Mouse (Mus musculus) layer of hippocampus, adult 18-20 months (tissue): ENCODE data around the gene Asb15. TPM values are rescaled to one million over a fixed set of nuclear protein-coding genes. Genes with fewer than 3 reads are reported as not detected.
A peak's percentile ranks its signal among the peaks of the same experiment; 100 is the strongest.

ENCODE experiments used
- DNase-seq, 2 experiments: peaks; one replicate each; pipeline ENCODE4 v3.0.0; 2022; ENCODE audit warnings: low spot score in 2 of 2
- long read RNA-seq: library from polyadenylated mRNA; stranded (forward); transcript quantifications from one replicate; pipeline ENCODE4 v2.0.0, GENCODE M21; 2021
- total RNA-seq, 2 experiments: library from RNA; stranded (reverse); gene quantifications; 2 replicates each; pipeline ENCODE4 v1.2.3; 2021

The Asb15 gene
- total RNA-seq: not detected
- long read RNA-seq: 0 reads

DNA sequence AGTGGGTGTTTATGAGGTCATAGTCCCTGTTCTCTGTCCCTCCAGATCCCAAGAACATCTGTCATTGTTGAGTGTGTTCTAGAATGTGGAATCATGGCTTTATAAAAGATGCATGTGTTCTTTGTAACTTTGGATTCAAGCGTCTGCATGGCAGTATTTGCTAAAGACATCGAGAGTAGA, at the start of gene Asb15:
Asb15 (plus strand) TSS at position 81 of the 180 bp plus-strand sequence.
- no peak for DNase-seq

- no peak for DNase-seq
Measured at GRCm38 (mm10) chr6:24486530-24486929, 41.4 kb upstream of the Asb15 start.

GRCm38 (mm10) chr6:24490341-24490740, 37.6 kb upstream of the Asb15 start:
- DNase-seq: no peak

GRCm38 (mm10) chr6:24504141-24504540, 23.8 kb upstream of the Asb15 start:
- DNase-seq: no peak

DNA sequence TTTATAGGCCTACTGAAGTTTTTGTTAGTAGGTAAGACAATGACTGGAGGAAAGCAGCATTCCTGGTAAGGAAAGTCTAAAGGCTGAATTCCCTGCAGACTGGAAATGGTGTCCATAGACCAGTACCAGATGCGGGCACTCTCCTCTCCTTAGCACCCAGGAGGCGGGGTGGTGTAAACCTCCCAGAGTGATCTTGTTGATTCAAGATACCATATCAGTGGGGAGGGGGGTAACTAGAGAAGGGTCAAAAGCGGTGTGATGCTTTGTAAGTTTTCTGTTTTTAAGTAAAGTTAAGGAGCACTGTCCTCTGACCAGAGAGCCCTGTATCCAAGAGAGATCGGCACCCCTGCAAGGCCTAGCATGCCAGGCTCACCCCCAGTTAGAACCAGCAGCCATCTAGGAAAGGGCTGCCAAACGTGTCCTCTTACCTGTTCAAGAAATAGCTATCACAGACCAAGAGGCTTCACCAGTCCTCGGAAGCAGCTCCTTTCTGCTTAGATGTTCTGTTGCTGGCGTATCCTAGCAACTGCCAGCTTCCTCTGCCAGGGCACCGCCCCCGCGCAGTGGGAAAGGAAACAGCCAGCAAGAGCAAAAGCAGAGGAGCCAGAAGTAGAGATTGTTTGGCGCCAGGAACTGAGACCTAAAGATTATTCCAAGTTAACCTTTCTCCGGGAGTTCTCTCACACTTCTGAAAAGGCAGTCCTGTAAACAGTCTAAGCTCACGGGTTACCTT, 13.2 kb upstream of the Asb15 start, which contains the start of gene Iqub:
Iqub (minus strand) TSS at position 516 of the 733 bp plus-strand sequence.
- peak; percentile 81 to 90 for DNase-seq

DNA sequence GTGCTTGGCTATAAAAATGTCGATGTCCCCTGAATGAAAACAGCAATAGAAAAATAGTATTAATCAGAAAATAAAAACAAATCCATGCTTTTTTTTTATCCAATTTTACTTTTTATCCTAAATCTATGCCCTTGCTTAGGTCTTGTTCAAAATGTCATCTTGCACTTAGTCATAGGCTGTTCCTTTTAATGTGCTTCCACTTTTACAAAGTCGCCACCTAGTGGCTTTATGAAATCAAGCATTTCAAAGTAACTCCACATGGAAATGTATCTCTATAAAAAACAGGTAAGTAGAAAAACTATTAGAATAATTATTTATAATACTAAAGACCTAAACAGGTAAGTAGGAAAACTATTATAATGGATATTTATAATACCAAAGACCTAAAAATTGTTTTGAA, 11.7 kb upstream of the Asb15 start:
- peak in 1 of 2 experiments; percentile 64 for DNase-seq

DNA sequence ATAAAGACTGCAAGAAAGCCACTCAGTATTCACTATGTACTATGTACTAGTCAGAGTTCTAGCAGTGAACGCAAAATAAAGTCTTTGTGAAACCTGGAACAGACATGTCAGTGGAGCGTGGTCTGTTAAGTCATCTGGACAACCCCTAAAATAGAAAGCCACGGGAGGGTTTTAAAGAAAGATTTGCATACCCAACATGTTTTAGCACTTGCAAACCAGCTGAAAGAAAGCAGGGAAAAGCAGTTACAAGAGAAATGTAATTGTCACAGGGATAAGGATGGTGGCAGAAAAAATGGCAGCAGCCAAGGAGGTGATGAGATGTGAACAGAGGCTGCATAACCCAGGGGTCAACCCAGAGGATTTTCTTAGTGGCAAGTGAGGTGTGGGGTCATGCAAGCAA, 2.2 kb upstream of the Asb15 start:
- DNase-seq: no peak

DNA sequence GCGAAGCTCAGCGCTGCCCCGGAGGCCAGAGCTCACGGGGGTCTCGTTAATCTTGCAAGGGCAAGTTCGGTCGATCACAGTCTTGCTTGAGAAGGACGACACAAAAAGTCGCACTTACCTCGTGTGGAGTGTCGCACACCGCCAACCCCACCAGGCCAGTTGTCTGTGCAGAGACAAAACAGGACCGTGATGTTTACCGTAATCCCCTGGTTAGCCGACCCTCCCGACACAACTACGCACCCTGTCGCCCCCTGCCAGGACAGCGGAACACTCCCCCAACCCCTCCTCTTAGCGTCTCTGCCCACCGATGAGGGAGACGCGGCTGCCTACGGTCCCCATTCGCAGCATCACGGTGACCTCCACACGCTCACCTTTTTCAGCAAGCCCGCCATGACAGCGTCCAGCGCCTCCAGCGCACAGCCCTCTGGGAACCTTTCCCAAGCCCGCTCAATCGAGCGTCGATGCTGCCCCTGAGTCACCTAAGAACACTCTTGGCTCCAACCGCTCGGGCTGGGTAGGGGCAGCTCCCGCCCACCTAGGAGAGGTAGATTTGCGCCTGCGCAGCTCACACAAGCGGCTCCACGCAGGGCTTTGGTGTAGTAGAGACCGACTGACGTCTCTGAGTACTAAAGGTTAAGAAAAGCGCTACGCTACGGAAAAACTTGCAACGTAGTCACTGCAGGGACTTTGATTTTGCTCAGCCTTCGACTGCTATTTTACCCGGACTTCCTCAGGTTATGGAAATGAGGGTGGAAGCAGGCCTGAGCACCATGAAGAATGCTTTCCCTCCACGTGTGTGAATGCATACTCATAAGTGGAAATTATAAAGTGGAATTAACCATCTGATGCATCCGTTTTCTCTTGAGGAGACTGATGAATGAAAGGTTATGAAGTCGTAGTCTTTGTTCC, 535 bp upstream of the Asb15 start, which contains the start of gene Ndufa5:
Ndufa5 (minus strand) TSS at position 859 of the 909 bp plus-strand sequence.
- DNase-seq: peak; percentile 84 to 94

- DNase-seq: peak in 1 of 2 experiments; percentile 83
Measured at GRCm38 (mm10) chr6:24530166-24530565, 2.2 kb downstream of the Asb15 start.

GRCm38 (mm10) chr6:24530711-24531420, 2.9 kb downstream of the Asb15 start:
- no peak for DNase-seq

DNA sequence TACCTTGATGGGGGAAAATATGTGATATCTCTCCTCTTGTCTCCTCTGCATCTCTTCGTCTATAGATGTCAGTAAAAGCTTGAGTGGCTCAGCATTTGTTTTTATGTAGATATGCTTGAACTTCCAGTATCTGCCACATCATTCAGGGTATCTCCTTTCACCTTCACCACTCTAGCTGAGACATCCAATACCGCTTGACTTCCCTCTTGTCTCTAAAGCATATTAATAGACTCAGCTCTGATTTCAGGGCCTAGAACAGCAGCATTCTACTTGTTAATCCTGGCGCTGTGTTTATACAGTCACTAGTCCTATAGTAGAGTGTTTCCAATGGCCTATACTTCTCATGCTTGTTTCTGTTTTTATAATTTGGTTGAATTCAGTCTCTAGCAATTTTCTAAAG, 4.9 kb downstream of the Asb15 start:
- no peak for DNase-seq

DNA sequence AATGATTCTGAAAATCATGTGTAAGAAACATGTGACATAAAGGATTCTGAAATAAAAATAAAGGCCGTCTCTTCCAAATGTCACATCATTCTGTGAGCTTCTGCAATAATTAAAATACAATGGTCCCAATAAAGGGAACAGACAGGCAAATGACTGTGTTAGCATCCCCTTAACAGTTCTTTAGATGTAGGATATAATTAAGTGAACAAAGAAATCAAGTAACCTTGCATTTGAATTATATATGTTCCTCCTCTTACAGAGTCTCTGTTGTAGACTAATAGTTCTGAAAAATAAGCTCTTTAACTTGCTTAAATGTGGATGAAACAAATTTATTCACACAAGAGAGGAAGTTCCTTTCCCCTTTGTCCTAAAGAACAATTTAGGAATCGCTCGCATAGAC, 10.5 kb downstream of the Asb15 start:
- no peak for DNase-seq

DNA sequence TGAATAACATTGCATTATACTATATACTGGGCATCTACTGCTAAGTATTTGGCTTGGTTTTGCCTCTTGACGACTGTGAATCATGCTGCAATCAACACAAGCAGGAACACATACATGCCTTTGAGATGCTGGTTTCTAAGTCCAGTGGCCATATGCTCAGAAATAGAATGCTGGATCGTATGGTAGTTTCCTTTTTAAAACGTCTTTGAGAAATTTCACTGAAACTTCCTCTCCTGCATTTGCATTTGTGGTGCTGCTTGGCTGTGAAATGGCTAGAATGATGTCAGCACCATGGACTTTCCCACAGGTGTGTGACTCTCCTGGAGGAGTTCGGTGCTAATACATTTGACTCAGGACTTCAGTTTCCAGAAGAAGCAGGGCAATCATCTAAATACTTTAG, 12.2 kb downstream of the Asb15 start:
- DNase-seq: no peak

GRCm38 (mm10) chr6:24542393-24542792, 14.4 kb downstream of the Asb15 start:
- DNase-seq: no peak

DNA sequence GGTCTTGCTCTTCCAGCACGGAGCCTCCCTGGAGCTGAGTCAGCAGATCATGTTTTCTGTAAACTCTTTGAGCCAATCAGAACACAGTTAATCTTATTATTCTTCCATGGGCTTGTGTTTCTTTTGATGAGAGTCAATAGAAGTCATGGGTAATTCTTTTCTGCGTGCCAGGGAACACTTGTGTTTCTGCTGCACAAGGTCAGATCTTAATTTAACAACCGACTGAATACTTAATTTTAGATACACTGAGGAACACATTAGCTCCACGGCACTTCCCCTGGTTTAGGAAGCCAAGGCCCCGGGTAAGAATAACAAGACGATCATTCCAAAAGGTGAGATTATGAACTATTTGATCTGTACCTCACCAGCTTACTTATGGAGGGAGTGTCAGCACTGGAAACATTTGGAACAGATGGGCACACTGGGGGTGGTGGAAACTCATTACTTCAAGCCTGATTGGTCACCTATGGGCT, 15.2 kb downstream of the Asb15 start:
- DNase-seq: no peak

DNA sequence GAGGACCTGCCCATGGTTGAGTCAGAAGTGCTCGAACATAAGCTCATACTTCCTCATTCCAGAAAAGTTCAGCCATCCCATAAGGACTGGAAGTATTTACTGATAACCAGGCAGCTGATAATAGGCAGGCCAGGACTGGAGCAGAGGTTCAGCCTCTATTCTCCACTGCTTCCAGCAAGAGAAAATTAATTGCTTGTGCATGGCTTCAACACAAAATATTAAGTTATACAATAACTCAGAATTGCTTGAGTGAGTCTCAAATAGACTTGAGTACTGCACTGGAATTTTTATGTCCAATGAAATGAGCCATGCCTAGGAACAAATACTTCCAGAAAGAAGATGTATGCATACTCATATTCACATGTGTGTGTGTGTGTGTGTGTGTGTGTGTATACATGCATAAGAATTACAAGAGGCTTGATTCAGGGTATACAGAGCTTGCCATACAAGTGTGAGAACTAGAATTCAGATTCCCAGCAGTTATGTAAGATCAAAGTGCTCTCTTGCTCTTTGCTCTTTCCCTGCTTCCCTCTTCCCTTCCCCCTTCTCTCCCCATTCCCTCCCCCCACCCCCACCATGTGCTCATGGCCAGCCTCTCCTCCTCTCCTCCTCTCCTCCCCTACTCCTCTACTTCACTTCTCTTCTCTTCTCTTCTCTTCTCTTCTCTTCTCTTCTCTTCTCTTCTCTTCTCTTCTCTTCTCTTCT, 18.9 kb downstream of the Asb15 start:
- no peak for DNase-seq

DNA sequence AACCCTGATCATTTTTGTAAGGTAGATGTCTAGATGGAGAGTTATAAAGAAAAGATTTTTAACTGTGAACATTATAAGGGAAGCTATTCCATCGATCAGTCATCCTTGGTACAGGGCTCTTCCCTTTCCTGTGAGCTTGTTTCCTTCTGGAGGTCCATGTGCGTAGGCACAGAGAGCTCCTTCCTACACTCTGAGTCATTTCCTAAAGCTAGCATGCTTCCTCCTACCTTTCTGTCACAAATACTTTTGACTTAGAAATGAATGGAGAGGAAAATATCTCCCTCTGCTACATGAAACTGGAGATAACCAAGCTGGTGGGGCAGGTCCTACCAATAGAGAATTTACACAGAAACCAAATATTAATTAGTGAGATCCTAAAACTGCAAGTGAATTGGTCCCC, 21.9 kb downstream of the Asb15 start:
- no peak for DNase-seq

DNA sequence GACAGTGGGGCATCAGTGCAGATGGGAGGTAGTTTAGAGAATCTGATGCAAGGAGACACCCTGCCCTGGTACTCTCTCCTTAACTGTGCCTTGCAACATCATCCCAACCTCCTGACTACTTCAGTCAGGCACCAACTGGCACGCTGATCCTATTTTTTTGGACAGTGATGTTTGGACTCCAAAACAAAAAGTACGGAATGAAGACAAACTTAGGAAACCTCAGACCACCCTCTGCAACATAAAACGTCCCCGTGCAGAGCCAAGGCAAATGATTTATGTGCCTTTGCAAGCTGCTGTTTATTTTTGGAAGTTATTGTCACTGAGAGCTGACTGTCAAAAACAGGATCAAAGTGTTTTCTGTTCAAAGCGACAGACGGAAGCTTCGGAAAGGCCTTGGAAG, 24.1 kb downstream of the Asb15 start:
- peak in 1 of 2 experiments; percentile 56 for DNase-seq

GRCm38 (mm10) chr6:24554427-24555086, 26.6 kb downstream of the Asb15 start:
- DNase-seq: no peak

DNA sequence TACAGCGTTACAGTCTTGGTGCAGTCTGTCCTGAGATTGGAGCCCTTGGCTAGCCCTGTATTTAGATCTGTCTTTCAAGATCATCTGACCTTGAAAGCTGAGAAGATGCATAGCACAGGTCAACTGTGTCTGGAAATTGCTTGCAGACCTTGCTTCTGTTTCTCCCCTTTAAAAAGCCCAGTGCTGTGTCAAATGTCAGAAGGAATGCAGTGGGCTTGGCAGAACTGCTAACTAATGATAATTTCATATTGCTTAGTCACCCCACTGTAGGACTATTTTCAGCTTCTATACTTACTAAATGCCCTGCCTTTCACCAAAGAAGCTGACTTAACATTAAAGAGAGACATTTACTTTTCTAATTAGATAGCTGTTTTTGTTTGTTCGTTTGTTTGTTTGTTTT, 27.5 kb downstream of the Asb15 start:
- DNase-seq: no peak

DNA sequence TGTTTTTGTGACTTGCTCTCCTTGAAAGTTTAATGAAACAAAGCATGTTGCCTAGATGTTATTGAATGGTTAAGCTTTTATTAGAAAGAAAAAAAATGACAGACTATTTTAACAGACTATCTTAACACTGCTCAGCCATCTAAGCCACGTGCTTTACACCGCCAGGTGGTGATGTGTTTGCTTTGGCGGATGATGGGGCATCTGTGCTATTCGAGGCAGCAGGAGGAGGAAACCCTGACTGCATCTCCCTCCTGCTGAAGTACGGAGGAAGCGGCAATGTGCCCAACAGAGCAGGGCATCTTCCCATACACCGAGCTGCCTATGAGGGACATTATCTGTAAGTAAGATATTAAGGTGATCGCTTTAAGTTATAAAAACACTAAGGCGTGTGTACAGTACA, 36.1 kb downstream of the Asb15 start:
- peak; percentile 55 to 60 for DNase-seq
